Mouse (Mus musculus) midbrain, embryonic 14.5 days (tissue): Measurements from ENCODE around the gene Macrod2. TPM values are rescaled to one million over a fixed set of nuclear protein-coding genes. Genes with fewer than 3 reads are reported as not detected.

Source experiments
- ATAC-seq: fragments of 200-750 bp; cut with Nextera tagmentation; 2 replicates; pipeline ENCODE4 v1.8.0; 2017; ENCODE audit warnings: moderate number of reproducible peaks, moderate library complexity; ENCODE audit not compliant: low FRiP score, low TSS enrichment
- DNase-seq: peaks from one replicate; pipeline ENCODE4 v3.0.0-alpha.2; 2015
- H3K27ac ChIP-seq: fragments of 300-500 bp; sonication (generic); replicated peaks from 2 replicates; pipeline ENCODE4 v1.5.1; 2014; ENCODE audit warnings: mild to moderate bottlenecking, low read depth, low read length, moderate library complexity
- H3K27me3 ChIP-seq: fragments of 300-500 bp; sonication (generic); 2 replicates; pipeline ENCODE4 v1.6.1; 2014; ENCODE audit warnings: low read length, control low read depth, mixed read lengths; ENCODE audit not compliant: control insufficient read depth, insufficient read depth
- H3K36me3 ChIP-seq: fragments of 300-500 bp; sonication (generic); 2 replicates; pipeline ENCODE4 v1.6.1; 2014; ENCODE audit warnings: low read length, control low read depth; ENCODE audit not compliant: control insufficient read depth, insufficient read depth
- H3K4me1 ChIP-seq: fragments of 300-500 bp; sonication (generic); 2 replicates; pipeline ENCODE4 v1.6.1; 2014; ENCODE audit warnings: mild to moderate bottlenecking, antibody characterized with exemption, low read length, control low read depth; ENCODE audit not compliant: control insufficient read depth, insufficient read depth
- H3K4me2 ChIP-seq: fragments of 300-500 bp; sonication (generic); 2 replicates; pipeline ENCODE4 v1.6.1; 2014; ENCODE audit warnings: mild to moderate bottlenecking, low read length, moderate library complexity
- H3K4me3 ChIP-seq: fragments of 300-500 bp; sonication (generic); replicated peaks from 2 replicates; pipeline ENCODE4 v1.5.1; 2014; ENCODE audit warnings: low read depth, low read length
- H3K9ac ChIP-seq: fragments of 300-500 bp; sonication (generic); replicated peaks from 2 replicates; pipeline ENCODE4 v1.6.1; 2014; ENCODE audit warnings: mild to moderate bottlenecking, low read length, moderate library complexity
- H3K9me3 ChIP-seq: fragments of 300-500 bp; sonication (generic); 2 replicates; pipeline ENCODE4 v1.6.1; 2016; ENCODE audit warnings: low read length, control low read depth, mixed read lengths; ENCODE audit not compliant: control insufficient read depth
- WGBS: fragments of 180-500 bp; shearing (Covaris S2); extraction: QIAGEN DNeasy Blood & Tissue Kit; methylation state at CpG from one replicate; pipeline ENCODE4 v1.1.7; 2014; 5-methylcytosine and 5-hydroxymethylcytosine counted together
- polyA plus RNA-seq: library from polyadenylated mRNA; unstranded; fragments of >200 nt; fragmentation: Nextera tagmentation; extraction: Ambion mirVana; gene quantifications from 2 replicates; pipeline ENCODE4 v1.2.1, GENCODE M21; 2014

Macrod2 gene
- polyA plus RNA-seq, 1 experiment from 2014 or later: 61.4 TPM

DNA sequence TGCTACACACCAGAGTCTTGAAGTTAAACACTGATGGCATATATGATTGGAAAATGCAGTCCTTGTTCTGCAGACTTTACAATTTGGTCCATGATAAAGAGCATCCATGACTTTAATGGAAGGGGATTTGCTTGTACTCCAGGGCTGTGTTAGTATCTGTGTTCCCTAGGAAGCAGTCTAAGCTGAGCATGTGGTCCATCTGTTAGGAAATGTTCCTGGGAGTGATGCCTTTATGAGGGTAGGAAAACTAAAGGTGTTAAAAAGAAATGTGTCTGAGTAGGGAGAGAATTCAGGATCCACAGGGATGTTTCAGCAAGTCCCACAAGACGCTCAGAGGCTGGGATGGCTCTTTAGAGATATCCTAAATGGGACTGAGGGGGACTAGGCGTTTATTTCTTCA is 564.1 kb downstream of the Macrod2 start:
- no peak for ATAC-seq
- WGBS: 87% methylated on average over 2 of the region's 2 CpGs
- no peaks in the 10 kb centered on the region for H3K9me3 ChIP-seq

DNA sequence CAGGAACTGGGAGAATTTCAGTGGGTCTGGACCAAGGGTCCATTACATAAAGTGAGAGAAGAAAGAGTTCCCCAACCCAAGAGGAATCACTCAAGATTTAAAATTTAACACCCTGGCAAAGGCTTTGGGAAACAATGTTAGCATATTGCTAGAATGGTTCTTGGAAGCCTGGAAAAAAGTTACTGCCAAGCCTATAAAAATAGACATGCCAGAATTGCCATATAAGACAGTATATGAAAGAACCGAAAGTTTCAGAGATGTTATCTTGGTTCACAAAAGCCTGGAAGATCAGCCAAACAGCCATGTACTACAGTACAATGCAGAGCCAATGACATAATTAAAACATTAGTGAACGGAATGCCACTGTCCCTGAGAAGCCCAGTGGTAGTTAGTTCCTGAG is 575.1 kb downstream of the Macrod2 start:
- H3K9ac ChIP-seq: no peak overlapping the region
- WGBS: 91% methylated on average over 2 of the region's 2 CpGs
- H3K9me3 ChIP-seq: no peaks in the 10 kb centered on the region
- H3K27ac ChIP-seq: no peak overlapping the region
- ATAC-seq (no peak), DNase-seq (no peak)
- no peaks in the 10 kb centered on the region for H3K27me3 ChIP-seq
- H3K4me1 ChIP-seq: no peaks in the 10 kb centered on the region
- no peak overlapping the region for H3K4me2 ChIP-seq
- H3K4me3 ChIP-seq: no peak overlapping the region
- H3K36me3 ChIP-seq: no peaks in the 10 kb centered on the region

More for the DNA sequence above, 564.1 kb downstream of the Macrod2 start:
- no peak for DNase-seq
- Histone ChIP-seq H3K4me2 (no peak overlapping the region), H3K36me3 (no peaks in the 10 kb centered on the region), H3K4me1 (no peaks in the 10 kb centered on the region), H3K27ac (no peak overlapping the region), H3K4me3 (no peak overlapping the region), H3K27me3 (no peaks in the 10 kb centered on the region), H3K9ac (no peak overlapping the region)

DNA sequence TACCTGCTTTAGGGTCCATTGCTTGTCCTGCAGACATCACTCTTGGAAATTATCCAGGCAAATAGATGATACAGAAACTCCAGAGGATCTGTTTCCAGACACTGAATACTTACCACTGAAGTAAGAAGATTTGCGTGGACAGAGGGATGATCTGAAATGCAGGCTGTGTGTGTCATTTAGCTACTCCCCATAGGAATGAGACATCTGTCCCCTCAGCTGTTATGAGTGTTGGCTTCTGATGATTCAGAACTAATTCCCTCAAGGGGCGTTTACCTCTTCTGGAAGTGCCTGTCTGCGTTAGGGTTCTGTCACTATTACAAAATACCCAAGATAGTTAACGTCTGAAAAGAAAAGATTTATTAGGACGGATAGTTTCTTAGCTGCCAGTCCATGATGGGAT is 576.7 kb downstream of the Macrod2 start:
- Histone ChIP-seq H3K27me3 (no peaks in the 10 kb centered on the region), H3K9me3 (no peaks in the 10 kb centered on the region), H3K9ac (no peak overlapping the region), H3K27ac (no peak overlapping the region), H3K4me1 (no peaks in the 10 kb centered on the region), H3K4me2 (no peak overlapping the region), H3K36me3 (no peaks in the 10 kb centered on the region), H3K4me3 (no peak overlapping the region)
- no peak for DNase-seq
- WGBS: 69% methylated on average over 5 of the region's 5 CpGs
- no peak for ATAC-seq

DNA sequence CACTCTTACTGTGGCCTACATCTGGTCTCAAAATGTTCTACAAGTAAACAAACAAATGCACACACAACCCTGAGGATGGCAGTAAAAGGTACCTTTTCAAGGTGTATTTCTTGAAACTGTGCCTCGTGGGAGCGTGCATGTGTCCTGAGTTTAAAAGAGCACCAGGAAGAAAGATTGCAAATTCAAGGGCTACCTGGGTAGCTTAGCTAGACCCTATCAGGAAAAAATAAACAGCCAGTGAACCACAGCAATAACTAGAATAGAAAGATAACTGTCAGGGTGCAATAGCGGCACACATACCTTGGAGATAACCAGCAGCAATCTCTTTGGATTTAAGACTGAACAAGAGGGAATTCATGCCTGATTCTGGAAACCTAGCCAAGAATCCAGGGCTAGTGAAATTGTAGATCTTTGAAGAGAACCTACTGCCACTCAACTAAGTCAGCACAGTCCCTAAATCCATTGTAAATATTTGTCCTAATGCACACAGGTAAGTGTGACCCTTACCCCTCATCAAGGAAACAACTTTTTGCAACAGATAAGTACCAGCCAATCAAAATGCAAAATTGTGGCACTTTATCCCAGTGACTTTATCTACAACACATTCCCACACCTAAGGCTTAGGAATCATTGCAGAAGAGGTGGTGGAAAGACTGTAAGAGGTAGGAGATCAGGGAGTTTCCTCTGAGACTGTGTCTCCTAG is 590.7 kb downstream of the Macrod2 start:
- Histone ChIP-seq H3K27ac (no peak overlapping the region), H3K4me3 (no peak overlapping the region), H3K9ac (no peak overlapping the region), H3K27me3 (no peaks in the 10 kb centered on the region), H3K4me2 (no peak overlapping the region), H3K9me3 (no peaks in the 10 kb centered on the region), H3K36me3 (no peaks in the 10 kb centered on the region), H3K4me1 (no peaks in the 10 kb centered on the region)
- ATAC-seq: no peak
- DNase-seq: no peak
- WGBS: 94% methylated on average over 3 of the region's 3 CpGs

DNA sequence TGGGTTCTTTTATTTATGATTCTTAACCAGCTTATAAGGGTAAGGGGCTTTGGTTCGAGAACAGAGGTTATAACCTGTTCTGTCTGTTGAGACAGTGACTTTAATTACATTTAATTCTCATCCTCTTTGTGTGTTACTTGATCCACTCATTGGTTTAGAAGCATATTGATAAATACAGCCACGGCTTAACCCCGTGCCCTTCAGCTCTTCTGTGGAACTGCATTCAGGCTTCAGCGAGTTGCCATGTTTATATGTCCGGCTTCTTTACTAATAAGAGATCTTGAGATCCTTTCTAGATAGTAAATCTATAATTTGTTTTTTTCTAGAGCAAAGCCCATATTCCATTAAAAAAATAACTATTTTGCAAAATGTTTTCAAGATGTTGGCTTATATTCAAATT is 608.7 kb downstream of the Macrod2 start:
- H3K27ac ChIP-seq: no peak overlapping the region
- peaks cover 7% of the 10 kb centered on the region; the same call in 1 of the 2 replicates for H3K4me1 ChIP-seq
- H3K4me3 ChIP-seq: no peak overlapping the region
- ATAC-seq (no peak), DNase-seq (no peak)
- no peak overlapping the region for H3K4me2 ChIP-seq
- WGBS: 33% methylated on average over 5 of the region's 5 CpGs
- H3K9ac ChIP-seq: no peak overlapping the region
- H3K9me3 ChIP-seq: no peaks in the 10 kb centered on the region
- H3K36me3 ChIP-seq: no peaks in the 10 kb centered on the region
- no peaks in the 10 kb centered on the region for H3K27me3 ChIP-seq

DNA sequence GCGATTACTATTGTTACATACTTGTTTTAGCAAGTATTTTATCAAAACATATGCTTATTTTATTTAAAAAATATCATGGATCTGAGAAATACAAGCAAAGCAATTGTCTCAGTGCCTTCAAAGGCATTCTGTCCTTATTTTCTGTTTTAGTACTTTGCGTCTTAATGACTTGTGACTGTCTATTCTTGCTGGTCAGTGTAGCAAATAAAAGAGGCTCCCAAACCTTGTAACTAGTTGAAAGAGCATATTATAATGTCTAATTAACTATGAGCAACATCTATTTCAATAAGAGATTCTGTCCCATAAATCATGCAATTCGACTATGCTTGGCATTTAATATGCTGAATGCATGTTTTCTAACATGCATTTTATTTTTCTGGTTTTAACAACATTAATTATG is 609.2 kb downstream of the Macrod2 start:
- Histone ChIP-seq H3K27ac (no peak overlapping the region), H3K4me3 (no peak overlapping the region), H3K4me2 (no peak overlapping the region), H3K9me3 (no peaks in the 10 kb centered on the region), H3K27me3 (no peaks in the 10 kb centered on the region), H3K36me3 (no peaks in the 10 kb centered on the region), H3K4me1 (peaks cover 7% of the 10 kb centered on the region; the same call in 1 of the 2 replicates), H3K9ac (no peak overlapping the region)
- ATAC-seq (no peak), DNase-seq (no peak)
- WGBS: 69% methylated on average over 3 of the region's 3 CpGs

DNA sequence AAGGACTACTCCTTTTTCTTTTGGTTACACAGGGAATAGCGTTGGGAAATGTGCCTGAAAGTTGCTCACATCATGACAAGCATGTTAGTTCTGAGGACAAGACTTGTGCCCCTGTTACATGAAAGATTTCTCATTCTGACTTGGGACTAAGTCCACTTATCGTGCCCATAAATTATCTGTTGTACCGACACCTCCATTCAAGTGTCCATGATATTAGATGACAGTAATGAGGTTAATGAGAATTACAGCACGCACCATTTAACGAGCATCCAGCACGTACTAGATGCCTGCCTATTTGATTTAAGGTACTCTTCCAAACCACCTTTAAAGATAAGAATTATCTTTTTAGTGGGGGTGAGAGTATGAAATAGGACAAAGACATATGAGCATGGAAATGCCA is 610.5 kb downstream of the Macrod2 start:
- Histone ChIP-seq H3K9ac (no peak overlapping the region), H3K27ac (no peak overlapping the region), H3K36me3 (no peaks in the 10 kb centered on the region), H3K4me1 (peaks cover 7% of the 10 kb centered on the region; the same call in 1 of the 2 replicates), H3K4me3 (no peak overlapping the region), H3K27me3 (no peaks in the 10 kb centered on the region), H3K4me2 (no peak overlapping the region), H3K9me3 (no peaks in the 10 kb centered on the region)
- DNase-seq: no peak
- no peak for ATAC-seq
- 79% methylated on average over 6 of the region's 6 CpGs for WGBS

DNA sequence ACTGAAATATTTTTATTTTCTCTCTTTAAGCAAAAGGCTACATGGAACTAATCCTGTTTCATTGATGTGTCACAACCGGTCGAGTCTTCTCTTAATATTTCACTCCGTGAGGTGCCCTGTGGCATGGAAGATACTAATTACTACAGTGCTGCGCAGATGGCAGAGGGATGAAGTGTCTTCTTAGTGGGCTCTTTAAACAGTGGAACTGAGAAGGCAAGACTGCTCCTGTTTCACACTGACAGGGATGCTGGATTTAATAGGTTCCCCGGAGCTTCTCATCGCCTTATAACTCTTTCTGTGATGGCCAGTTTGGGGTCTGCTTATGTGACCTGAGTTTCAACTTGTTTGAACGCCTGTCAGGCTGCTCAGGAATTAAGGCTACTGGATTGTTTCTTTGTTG is 612.6 kb downstream of the Macrod2 start:
- H3K27ac ChIP-seq: no peak overlapping the region
- no peak overlapping the region for H3K9ac ChIP-seq
- H3K36me3 ChIP-seq: no peaks in the 10 kb centered on the region
- peaks cover 7% of the 10 kb centered on the region; the same call in 1 of the 2 replicates for H3K4me1 ChIP-seq
- H3K9me3 ChIP-seq: no peaks in the 10 kb centered on the region
- no peak overlapping the region for H3K4me2 ChIP-seq
- ATAC-seq: no peak
- H3K4me3 ChIP-seq: no peak overlapping the region
- no peaks in the 10 kb centered on the region for H3K27me3 ChIP-seq
- WGBS: 31% methylated on average over 7 of the region's 7 CpGs
- peak; percentile 48 for DNase-seq

DNA sequence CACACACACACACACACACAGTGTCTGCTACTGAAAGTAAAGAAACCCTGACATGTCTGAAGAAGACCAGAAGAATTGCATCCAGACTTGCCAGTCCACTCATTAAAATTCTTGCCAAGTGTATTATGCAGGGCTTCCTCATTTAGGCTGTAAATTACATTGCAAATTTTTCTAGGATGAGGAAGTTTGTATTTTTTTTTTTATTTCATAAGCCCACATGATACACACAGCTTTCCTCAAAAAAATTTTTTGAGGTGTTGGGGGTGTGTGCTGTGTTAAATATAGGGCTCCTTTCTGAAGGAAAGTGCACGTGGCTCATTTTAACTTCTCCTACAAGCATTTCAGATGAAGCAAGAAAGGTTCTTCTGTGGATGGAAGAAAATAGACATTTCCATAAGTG is 613.3 kb downstream of the Macrod2 start:
- no peak overlapping the region for H3K9ac ChIP-seq

More for the DNA sequence above, 613.3 kb downstream of the Macrod2 start:
- no peak overlapping the region for H3K27ac ChIP-seq
- H3K27me3 ChIP-seq: no peaks in the 10 kb centered on the region
- WGBS: 83% methylated on average over 1 of the region's 1 CpGs
- H3K9me3 ChIP-seq: no peaks in the 10 kb centered on the region
- peaks cover 7% of the 10 kb centered on the region for H3K4me1 ChIP-seq
- no peaks in the 10 kb centered on the region for H3K36me3 ChIP-seq
- H3K4me2 ChIP-seq: no peak overlapping the region
- DNase-seq (no peak), ATAC-seq (no peak)
- no peak overlapping the region for H3K4me3 ChIP-seq
